Mouse (Mus musculus) lung, embryonic 15.5 days (tissue): ENCODE measurements around the gene Ebp. TPM values are rescaled to one million over a fixed set of nuclear protein-coding genes. Genes with fewer than 3 reads are reported as not detected.

Experiments
- ATAC-seq: fragments of 200-750 bp; cut with Nextera tagmentation; 2 replicates; pipeline ENCODE4 v1.8.0; 2017; ENCODE audit warnings: moderate number of reproducible peaks, borderline replicate concordance; ENCODE audit not compliant: low FRiP score, low TSS enrichment; ENCODE audit errors: extremely low read depth
- H3K27ac ChIP-seq: fragments of 300-500 bp; sonication (generic); 2 replicates; pipeline ENCODE4 v1.5.1; 2015; ENCODE audit warnings: moderate library complexity, mild to moderate bottlenecking, inconsistent platforms
- H3K27me3 ChIP-seq: fragments of 300-500 bp; sonication (generic); 2 replicates; pipeline ENCODE4 v1.6.1; 2015; ENCODE audit warnings: inconsistent platforms
- H3K36me3 ChIP-seq: fragments of 300-500 bp; sonication (generic); 2 replicates; pipeline ENCODE4 v1.6.1; 2015; ENCODE audit warnings: inconsistent platforms
- H3K4me1 ChIP-seq: fragments of 300-500 bp; sonication (generic); 2 replicates; pipeline ENCODE4 v1.6.1; 2015; ENCODE audit warnings: inconsistent platforms
- H3K4me2 ChIP-seq: fragments of 300-500 bp; sonication (generic); 2 replicates; pipeline ENCODE4 v1.6.1; 2015; ENCODE audit warnings: inconsistent platforms, mild to moderate bottlenecking, moderate library complexity
- H3K4me3 ChIP-seq: fragments of 300-500 bp; sonication (generic); 2 replicates; pipeline ENCODE4 v1.5.1; 2015; ENCODE audit warnings: mild to moderate bottlenecking, inconsistent platforms
- H3K9ac ChIP-seq: fragments of 300-500 bp; sonication (generic); 2 replicates; pipeline ENCODE4 v1.6.1; 2015; ENCODE audit warnings: inconsistent platforms
- H3K9me3 ChIP-seq: fragments of 300-500 bp; sonication (generic); 2 replicates; pipeline ENCODE4 v1.6.1; 2016; ENCODE audit warnings: inconsistent platforms
- WGBS: fragments of 180-500 bp; shearing (Covaris S2); methylation state at CpG from one replicate; pipeline ENCODE4 v1.1.7; 2015; 5-methylcytosine and 5-hydroxymethylcytosine counted together
- polyA plus RNA-seq: library from polyadenylated mRNA; unstranded; fragments of >200 nt; fragmentation: Nextera tagmentation; extraction: Ambion mirVana; gene quantifications from 2 replicates; pipeline ENCODE4 v1.2.1, GENCODE M21; 2015

Ebp gene
- 33.8 and 41.1 TPM in 2 replicates for polyA plus RNA-seq

GRCm38 (mm10) chrX:8193419-8193723 is at the start of gene Ebp:
TSS of gene Ebp (minus strand) at chrX:8193512.
- Histone ChIP-seq H3K9me3 (no peaks in the 10 kb centered on the region), H3K4me1 (no peaks in the 10 kb centered on the region), H3K36me3 (no peaks in the 10 kb centered on the region), H3K9ac (peak within 1 kb of the TSS; percentile 58), H3K4me2 (peak within 1 kb of the TSS; percentile 65), H3K27me3 (no peaks in the 10 kb centered on the region), H3K4me3 (peak within 1 kb of the TSS; percentile 58), H3K27ac (peak within 1 kb of the TSS; percentile 67; the same call in 1 of the 2 replicates)
- ATAC-seq, result peak; percentile 25; the same call in 1 of the 2 replicates
- WGBS, result 24% methylated on average over 10 of the region's 10 CpGs

- ATAC-seq, result no peak
Observed at GRCm38 (mm10) chrX:8238804-8239395, 45.6 kb upstream of the Ebp start.

GRCm38 (mm10) chrX:8236704-8237103 is 43.4 kb upstream of the Ebp start:
- Histone ChIP-seq H3K36me3 (no peaks in the 10 kb centered on the region), H3K9ac (no peak overlapping the region), H3K4me2 (no peak overlapping the region), H3K9me3 (no peaks in the 10 kb centered on the region), H3K27me3 (no peaks in the 10 kb centered on the region), H3K27ac (no peak overlapping the region), H3K4me1 (no peaks in the 10 kb centered on the region), H3K4me3 (no peak overlapping the region)
- no peak for ATAC-seq
- WGBS, result 81% methylated on average over 2 of the region's 2 CpGs

More at GRCm38 (mm10) chrX:8238804-8239395, 45.6 kb upstream of the Ebp start:
- H3K4me2 ChIP-seq, result no peak overlapping the region
- no peak overlapping the region for H3K27ac ChIP-seq
- H3K4me1 ChIP-seq, result no peaks in the 10 kb centered on the region
- H3K9me3 ChIP-seq, result no peaks in the 10 kb centered on the region
- no peaks in the 10 kb centered on the region for H3K27me3 ChIP-seq
- no peak overlapping the region for H3K4me3 ChIP-seq
- H3K9ac ChIP-seq, result no peak overlapping the region
- no peaks in the 10 kb centered on the region for H3K36me3 ChIP-seq
- WGBS, result 70% methylated on average over 13 of the region's 13 CpGs

- Histone ChIP-seq H3K27ac (no peak overlapping the region), H3K4me1 (no peaks in the 10 kb centered on the region), H3K4me3 (no peak overlapping the region), H3K36me3 (no peaks in the 10 kb centered on the region), H3K4me2 (no peak overlapping the region), H3K9ac (no peak overlapping the region), H3K9me3 (no peaks in the 10 kb centered on the region), H3K27me3 (no peaks in the 10 kb centered on the region)
- 65% methylated on average over 3 of the region's 3 CpGs for WGBS
- no peak for ATAC-seq
Observed at GRCm38 (mm10) chrX:8233602-8234001, 40.3 kb upstream of the Ebp start.

- H3K9me3 ChIP-seq, result no peaks in the 10 kb centered on the region
- no peak overlapping the region for H3K27ac ChIP-seq
- ATAC-seq, result no peak
- no peaks in the 10 kb centered on the region for H3K36me3 ChIP-seq
- 76% methylated on average over 4 of the region's 4 CpGs for WGBS
- no peaks in the 10 kb centered on the region for H3K4me1 ChIP-seq
- H3K9ac ChIP-seq, result no peak overlapping the region
- no peaks in the 10 kb centered on the region for H3K27me3 ChIP-seq
- no peak overlapping the region for H3K4me2 ChIP-seq
- no peak overlapping the region for H3K4me3 ChIP-seq
Observed at GRCm38 (mm10) chrX:8230272-8230671, 37.0 kb upstream of the Ebp start.

- WGBS, result 73% methylated on average over 7 of the region's 7 CpGs
- H3K27ac ChIP-seq, result no peak overlapping the region
Observed at GRCm38 (mm10) chrX:8223473-8223872, 30.2 kb upstream of the Ebp start.

GRCm38 (mm10) chrX:8222678-8223421 is 29.5 kb upstream of the Ebp start:
- Histone ChIP-seq H3K27ac (no peak overlapping the region), H3K36me3 (no peaks in the 10 kb centered on the region), H3K4me1 (no peaks in the 10 kb centered on the region), H3K9ac (no peak overlapping the region), H3K4me3 (no peak overlapping the region), H3K9me3 (no peaks in the 10 kb centered on the region), H3K4me2 (no peak overlapping the region), H3K27me3 (no peaks in the 10 kb centered on the region)
- 47% methylated on average over 7 of the region's 7 CpGs for WGBS
- ATAC-seq, result no peak

More at GRCm38 (mm10) chrX:8223473-8223872, 30.2 kb upstream of the Ebp start:
- no peak for ATAC-seq
- H3K9ac ChIP-seq, result no peak overlapping the region
- no peaks in the 10 kb centered on the region for H3K36me3 ChIP-seq
- no peaks in the 10 kb centered on the region for H3K27me3 ChIP-seq
- no peak overlapping the region for H3K4me3 ChIP-seq
- H3K4me2 ChIP-seq, result no peak overlapping the region
- no peaks in the 10 kb centered on the region for H3K4me1 ChIP-seq
- no peaks in the 10 kb centered on the region for H3K9me3 ChIP-seq

- Histone ChIP-seq H3K9ac (no peak overlapping the region), H3K27ac (no peak overlapping the region), H3K9me3 (no peaks in the 10 kb centered on the region), H3K4me2 (no peak overlapping the region), H3K4me1 (no peaks in the 10 kb centered on the region), H3K27me3 (no peaks in the 10 kb centered on the region), H3K36me3 (no peaks in the 10 kb centered on the region), H3K4me3 (no peak overlapping the region)
- WGBS, result 67% methylated on average over 3 of the region's 3 CpGs
- ATAC-seq, result no peak
Observed at GRCm38 (mm10) chrX:8222296-8222677, 29.0 kb upstream of the Ebp start.

- Histone ChIP-seq H3K36me3 (no peaks in the 10 kb centered on the region), H3K27ac (peak overlapping the region; percentile 19; the same call in 1 of the 2 replicates), H3K4me3 (no peak overlapping the region), H3K9ac (no peak overlapping the region), H3K9me3 (no peaks in the 10 kb centered on the region), H3K4me1 (no peaks in the 10 kb centered on the region), H3K4me2 (no peak overlapping the region), H3K27me3 (no peaks in the 10 kb centered on the region)
- ATAC-seq, result 0 out of 2 replicates have a peak, but pooled peaks have one; percentile 55
- 34% methylated on average over 8 of the region's 8 CpGs for WGBS
Observed at GRCm38 (mm10) chrX:8219651-8220050, 26.3 kb upstream of the Ebp start.

- Histone ChIP-seq H3K27ac (no peak overlapping the region), H3K36me3 (no peaks in the 10 kb centered on the region), H3K27me3 (no peaks in the 10 kb centered on the region), H3K9ac (no peak overlapping the region), H3K4me1 (no peaks in the 10 kb centered on the region), H3K9me3 (no peaks in the 10 kb centered on the region), H3K4me2 (no peak overlapping the region), H3K4me3 (no peak overlapping the region)
- WGBS, result 40% methylated on average over 2 of the region's 2 CpGs
- ATAC-seq, result no peak
Observed at GRCm38 (mm10) chrX:8218114-8218513, 24.8 kb upstream of the Ebp start.

GRCm38 (mm10) chrX:8217383-8217782 is 24.1 kb upstream of the Ebp start:
- Histone ChIP-seq H3K9me3 (no peaks in the 10 kb centered on the region), H3K4me1 (no peaks in the 10 kb centered on the region), H3K36me3 (no peaks in the 10 kb centered on the region), H3K9ac (no peak overlapping the region), H3K27me3 (no peaks in the 10 kb centered on the region), H3K27ac (no peak overlapping the region), H3K4me3 (no peak overlapping the region), H3K4me2 (no peak overlapping the region)
- no peak for ATAC-seq
- WGBS, result 33% methylated on average over 6 of the region's 6 CpGs

GRCm38 (mm10) chrX:8211490-8212207 is 18.3 kb upstream of the Ebp start:
- ATAC-seq, result no peak
- Histone ChIP-seq H3K4me3 (no peak overlapping the region), H3K4me1 (no peaks in the 10 kb centered on the region), H3K27me3 (no peaks in the 10 kb centered on the region), H3K9ac (no peak overlapping the region), H3K36me3 (no peaks in the 10 kb centered on the region), H3K27ac (no peak overlapping the region), H3K4me2 (no peak overlapping the region), H3K9me3 (no peaks in the 10 kb centered on the region)
- 70% methylated on average over 7 of the region's 7 CpGs for WGBS
